Mouse (Mus musculus) kidney, adult 2 months (tissue): ENCODE data around the gene Cyth2.

Experiments used
- CTCF ChIP-seq: fragments of 200-500 bp; conservative IDR thresholded peaks from 2 replicates; pipeline ENCODE4 v1.5.1; 2011; ENCODE audit warnings: low read depth, mild to moderate bottlenecking, control low read depth, low read length, moderate library complexity, mixed read lengths; ENCODE audit not compliant: insufficient read depth, insufficient read length
- POLR2A ChIP-seq: fragments of 200-500 bp; IDR thresholded peaks from one replicate; pipeline ENCODE4 v1.6.1; 2011; ENCODE audit warnings: low read depth, low read length, control low read depth

- TF ChIP-seq CTCF = no peak
- TF ChIP-seq POLR2A = no peak
Measured at GRCm38 (mm10) chr7:45798931-45799330, 15.4 kb downstream of the Cyth2 start.
